Mouse (Mus musculus) hindbrain, embryonic 12.5 days (tissue): ENCODE measurements around the gene Palm2. TPM values are rescaled to one million over a fixed set of nuclear protein-coding genes. Genes with fewer than 3 reads are reported as not detected.
A peak's percentile ranks its signal among the peaks of the same experiment; 100 is the strongest.

ENCODE experiments used
- ATAC-seq: fragments of 200-750 bp; cut with Nextera tagmentation; 2 replicates; pipeline ENCODE4 v1.8.0; 2017; ENCODE audit warnings: moderate TSS enrichment; ENCODE audit not compliant: low FRiP score
- H3K27ac ChIP-seq: fragments of 300-500 bp; sonication (generic); 2 replicates; pipeline ENCODE4 v1.5.1; 2016; ENCODE audit warnings: mild to moderate bottlenecking
- H3K27me3 ChIP-seq: fragments of 300-500 bp; sonication (generic); 2 replicates; pipeline ENCODE4 v1.6.1; 2016; ENCODE audit warnings: mild to moderate bottlenecking
- H3K36me3 ChIP-seq: fragments of 300-500 bp; sonication (generic); 2 replicates; pipeline ENCODE4 v1.6.1; 2016; ENCODE audit warnings: mild to moderate bottlenecking
- H3K4me1 ChIP-seq: fragments of 300-500 bp; sonication (generic); 2 replicates; pipeline ENCODE4 v1.6.1; 2016
- H3K4me2 ChIP-seq: fragments of 300-500 bp; sonication (generic); replicated peaks from 2 replicates; pipeline ENCODE4 v1.6.1; 2016; ENCODE audit warnings: mild to moderate bottlenecking
- H3K4me3 ChIP-seq: fragments of 300-500 bp; sonication (generic); 2 replicates; pipeline ENCODE4 v1.5.1; 2016; ENCODE audit warnings: mild to moderate bottlenecking
- H3K9ac ChIP-seq: fragments of 300-500 bp; sonication (generic); 2 replicates; pipeline ENCODE4 v1.6.1; 2016; ENCODE audit warnings: mild to moderate bottlenecking, moderate library complexity
- H3K9me3 ChIP-seq: fragments of 300-500 bp; sonication (generic); replicated peaks from 2 replicates; pipeline ENCODE4 v1.6.1; 2016; ENCODE audit warnings: mild to moderate bottlenecking
- WGBS: fragments of 180-500 bp; shearing (Covaris S2); methylation state at CpG from one replicate; pipeline ENCODE4 v1.1.7; 2016; 5-methylcytosine and 5-hydroxymethylcytosine counted together
- polyA plus RNA-seq: library from polyadenylated mRNA; unstranded; fragments of >200 nt; fragmentation: Nextera tagmentation; extraction: Ambion mirVana; gene quantifications from 2 replicates; pipeline ENCODE4 v1.2.1, GENCODE M21; 2016

Palm2 gene
- polyA plus RNA-seq, 1 experiment from 2014 or later = 6.0 TPM

- WGBS = 87% methylated on average over 3 of the region's 3 CpGs
Measured at GRCm38 (mm10) chr4:57606258-57606657, 172.2 kb downstream of the Palm2 start.

GRCm38 (mm10) chr4:57607247-57607942 is 173.3 kb downstream of the Palm2 start:
- ATAC-seq = peak; percentile 43; the same call in 1 of the 2 replicates
- 41% methylated on average over 22 of the region's 22 CpGs for WGBS
- no peaks in the 10 kb centered on the region for H3K9me3 ChIP-seq
- no peak overlapping the region for H3K9ac ChIP-seq
- no peaks in the 10 kb centered on the region for H3K27me3 ChIP-seq
- H3K27ac ChIP-seq = 0 out of 2 replicates have a peak overlapping the region, but pooled peaks have one; percentile 48
- 0 out of 2 replicates have a peak, but pooled peaks cover 3% of the 10 kb centered on the region for H3K4me1 ChIP-seq
- no peaks in the 10 kb centered on the region for H3K36me3 ChIP-seq
- no peak overlapping the region for H3K4me2 ChIP-seq
- H3K4me3 ChIP-seq = no peak overlapping the region

More at GRCm38 (mm10) chr4:57606258-57606657, 172.2 kb downstream of the Palm2 start:
- Histone ChIP-seq H3K36me3 (no peaks in the 10 kb centered on the region), H3K9ac (no peak overlapping the region), H3K27me3 (no peaks in the 10 kb centered on the region), H3K27ac (no peak overlapping the region), H3K4me3 (no peak overlapping the region), H3K4me1 (no peaks in the 10 kb centered on the region), H3K4me2 (no peak overlapping the region), H3K9me3 (no peaks in the 10 kb centered on the region)
- no peak for ATAC-seq

- 46% methylated on average over 17 of the region's 17 CpGs for WGBS
- Histone ChIP-seq H3K9me3 (no peaks in the 10 kb centered on the region), H3K4me3 (no peak overlapping the region), H3K27ac (peak overlapping the region; percentile 30; the same call in 1 of the 2 replicates), H3K36me3 (no peaks in the 10 kb centered on the region), H3K4me2 (no peak overlapping the region), H3K27me3 (no peaks in the 10 kb centered on the region), H3K4me1 (0 out of 2 replicates have a peak, but pooled peaks cover 3% of the 10 kb centered on the region), H3K9ac (no peak overlapping the region)
- ATAC-seq = no peak
Measured at GRCm38 (mm10) chr4:57611303-57612077, 177.4 kb downstream of the Palm2 start.

GRCm38 (mm10) chr4:57612716-57613115 is 178.7 kb downstream of the Palm2 start:
- no peaks in the 10 kb centered on the region for H3K9me3 ChIP-seq
- ATAC-seq = no peak
- no peaks in the 10 kb centered on the region for H3K27me3 ChIP-seq
- no peaks in the 10 kb centered on the region for H3K36me3 ChIP-seq
- H3K9ac ChIP-seq = no peak overlapping the region
- no peak overlapping the region for H3K4me3 ChIP-seq
- H3K4me1 ChIP-seq = 0 out of 2 replicates have a peak, but pooled peaks cover 3% of the 10 kb centered on the region
- H3K27ac ChIP-seq = no peak overlapping the region
- no peak overlapping the region for H3K4me2 ChIP-seq
- WGBS = 90% methylated on average over 5 of the region's 5 CpGs

GRCm38 (mm10) chr4:57614686-57615085 is 180.6 kb downstream of the Palm2 start:
- H3K9me3 ChIP-seq = 0 out of 2 replicates have a peak, but pooled peaks cover 4% of the 10 kb centered on the region
- 0 out of 2 replicates have a peak, but pooled peaks cover 3% of the 10 kb centered on the region for H3K4me1 ChIP-seq
- H3K4me2 ChIP-seq = no peak overlapping the region
- H3K27me3 ChIP-seq = no peaks in the 10 kb centered on the region
- no peaks in the 10 kb centered on the region for H3K36me3 ChIP-seq
- ATAC-seq = no peak
- no peak overlapping the region for H3K9ac ChIP-seq
- no peak overlapping the region for H3K27ac ChIP-seq
- WGBS = 91% methylated on average over 4 of the region's 4 CpGs
- H3K4me3 ChIP-seq = no peak overlapping the region

GRCm38 (mm10) chr4:57618743-57619142 is 184.7 kb downstream of the Palm2 start:
- no peaks in the 10 kb centered on the region for H3K27me3 ChIP-seq
- H3K4me3 ChIP-seq = no peak overlapping the region
- 0 out of 2 replicates have a peak, but pooled peaks cover 4% of the 10 kb centered on the region for H3K9me3 ChIP-seq
- 85% methylated on average over 6 of the region's 6 CpGs for WGBS
- ATAC-seq = no peak
- H3K27ac ChIP-seq = no peak overlapping the region
- no peak overlapping the region for H3K9ac ChIP-seq
- H3K36me3 ChIP-seq = no peaks in the 10 kb centered on the region
- no peaks in the 10 kb centered on the region for H3K4me1 ChIP-seq
- H3K4me2 ChIP-seq = no peak overlapping the region

- Histone ChIP-seq H3K36me3 (no peaks in the 10 kb centered on the region), H3K4me1 (no peaks in the 10 kb centered on the region), H3K27me3 (no peaks in the 10 kb centered on the region), H3K9ac (no peak overlapping the region), H3K4me3 (no peak overlapping the region), H3K9me3 (0 out of 2 replicates have a peak, but pooled peaks cover 4% of the 10 kb centered on the region), H3K27ac (no peak overlapping the region), H3K4me2 (no peak overlapping the region)
- 86% methylated on average over 7 of the region's 7 CpGs for WGBS
- ATAC-seq = no peak
Measured at GRCm38 (mm10) chr4:57622816-57623215, 188.8 kb downstream of the Palm2 start.

- no peaks in the 10 kb centered on the region for H3K36me3 ChIP-seq
- no peaks in the 10 kb centered on the region for H3K9me3 ChIP-seq
- no peaks in the 10 kb centered on the region for H3K27me3 ChIP-seq
- no peaks in the 10 kb centered on the region for H3K4me1 ChIP-seq
- ATAC-seq = no peak
- no peak overlapping the region for H3K4me2 ChIP-seq
- H3K9ac ChIP-seq = no peak overlapping the region
- no peak overlapping the region for H3K27ac ChIP-seq
- WGBS = 87% methylated on average over 2 of the region's 2 CpGs
- H3K4me3 ChIP-seq = no peak overlapping the region
Measured at GRCm38 (mm10) chr4:57624819-57625218, 190.8 kb downstream of the Palm2 start.

GRCm38 (mm10) chr4:57625306-57625705 is 191.3 kb downstream of the Palm2 start:
- Histone ChIP-seq H3K4me3 (no peak overlapping the region), H3K27me3 (no peaks in the 10 kb centered on the region), H3K9ac (no peak overlapping the region), H3K4me2 (no peak overlapping the region), H3K27ac (no peak overlapping the region), H3K9me3 (no peaks in the 10 kb centered on the region), H3K4me1 (no peaks in the 10 kb centered on the region), H3K36me3 (no peaks in the 10 kb centered on the region)
- ATAC-seq = no peak
- 84% methylated on average over 1 of the region's 1 CpGs for whole genome bisulfite sequencing

- no peaks in the 10 kb centered on the region for H3K4me1 ChIP-seq
- no peak overlapping the region for H3K9ac ChIP-seq
- no peaks in the 10 kb centered on the region for H3K27me3 ChIP-seq
- H3K4me2 ChIP-seq = no peak overlapping the region
- H3K4me3 ChIP-seq = no peak overlapping the region
- H3K9me3 ChIP-seq = no peaks in the 10 kb centered on the region
- no peak for ATAC-seq
- H3K36me3 ChIP-seq = no peaks in the 10 kb centered on the region
- no peak overlapping the region for H3K27ac ChIP-seq
- 74% methylated on average over 1 of the region's 1 CpGs for WGBS
Measured at GRCm38 (mm10) chr4:57625756-57626155, 191.7 kb downstream of the Palm2 start.

GRCm38 (mm10) chr4:57626921-57627320 is 192.9 kb downstream of the Palm2 start:
- no peak for ATAC-seq
- H3K27me3 ChIP-seq = no peaks in the 10 kb centered on the region
- H3K36me3 ChIP-seq = no peaks in the 10 kb centered on the region
- H3K4me3 ChIP-seq = no peak overlapping the region
- no peak overlapping the region for H3K4me2 ChIP-seq
- H3K4me1 ChIP-seq = no peaks in the 10 kb centered on the region
- 85% methylated on average over 5 of the region's 5 CpGs for WGBS
- H3K9ac ChIP-seq = no peak overlapping the region
- no peaks in the 10 kb centered on the region for H3K9me3 ChIP-seq
- no peak overlapping the region for H3K27ac ChIP-seq

- H3K4me1 ChIP-seq = no peaks in the 10 kb centered on the region; the same call in 1 of the 2 replicates
- no peak overlapping the region for H3K4me3 ChIP-seq
- no peak overlapping the region for H3K4me2 ChIP-seq
- WGBS = 84% methylated on average over 5 of the region's 5 CpGs
- ATAC-seq = no peak
- H3K36me3 ChIP-seq = no peaks in the 10 kb centered on the region
- H3K9ac ChIP-seq = no peak overlapping the region
- H3K27ac ChIP-seq = no peak overlapping the region
- H3K27me3 ChIP-seq = no peaks in the 10 kb centered on the region
- H3K9me3 ChIP-seq = no peaks in the 10 kb centered on the region
Measured at GRCm38 (mm10) chr4:57632386-57632785, 198.3 kb downstream of the Palm2 start.
